Mouse (Mus musculus) limb, embryonic 12.5 days (tissue): ENCODE measurements at regions not wholly inside any gene's neighbourhood (a gene's known extent, or its start where the extent isn't known, plus 50 kb on each side); places are given as distances from the start of the nearest gene placed in this dataset.

ENCODE experiments used
- ATAC-seq: fragments of 200-750 bp; cut with Nextera tagmentation; 2 replicates; pipeline ENCODE4 v1.8.0; 2017; ENCODE audit warnings: low read depth, moderate TSS enrichment; ENCODE audit not compliant: insufficient number of reproducible peaks, insufficient read depth, low FRiP score, low TSS enrichment
- H3K27ac ChIP-seq: fragments of 300-500 bp; sonication (generic); 2 replicates; pipeline ENCODE4 v1.5.1; 2016; ENCODE audit warnings: mild to moderate bottlenecking, moderate library complexity
- H3K27me3 ChIP-seq: fragments of 300-500 bp; sonication (generic); 2 replicates; pipeline ENCODE4 v1.6.1; 2016; ENCODE audit warnings: mild to moderate bottlenecking, moderate library complexity
- H3K36me3 ChIP-seq: fragments of 300-500 bp; sonication (generic); 2 replicates; pipeline ENCODE4 v1.6.1; 2016; ENCODE audit warnings: mild to moderate bottlenecking, moderate library complexity
- H3K4me1 ChIP-seq: fragments of 300-500 bp; sonication (generic); replicated peaks from 2 replicates; pipeline ENCODE4 v1.6.1; 2016
- H3K4me2 ChIP-seq: fragments of 300-500 bp; sonication (generic); 2 replicates; pipeline ENCODE4 v1.6.1; 2016; ENCODE audit warnings: mild to moderate bottlenecking, moderate library complexity
- H3K4me3 ChIP-seq: fragments of 300-500 bp; sonication (generic); replicated peaks from 2 replicates; pipeline ENCODE4 v1.5.1; 2016; ENCODE audit warnings: mild to moderate bottlenecking
- H3K9ac ChIP-seq: fragments of 300-500 bp; sonication (generic); replicated peaks from 2 replicates; pipeline ENCODE4 v1.6.1; 2016; ENCODE audit warnings: mild to moderate bottlenecking, moderate library complexity
- H3K9me3 ChIP-seq: fragments of 300-500 bp; sonication (generic); 2 replicates; pipeline ENCODE4 v1.6.1; 2016; ENCODE audit warnings: mild to moderate bottlenecking, moderate library complexity
- WGBS: fragments of 180-500 bp; shearing (Covaris S2); methylation state at CpG from one replicate; pipeline ENCODE4 v1.1.7; 2016; 5-methylcytosine and 5-hydroxymethylcytosine counted together

DNA sequence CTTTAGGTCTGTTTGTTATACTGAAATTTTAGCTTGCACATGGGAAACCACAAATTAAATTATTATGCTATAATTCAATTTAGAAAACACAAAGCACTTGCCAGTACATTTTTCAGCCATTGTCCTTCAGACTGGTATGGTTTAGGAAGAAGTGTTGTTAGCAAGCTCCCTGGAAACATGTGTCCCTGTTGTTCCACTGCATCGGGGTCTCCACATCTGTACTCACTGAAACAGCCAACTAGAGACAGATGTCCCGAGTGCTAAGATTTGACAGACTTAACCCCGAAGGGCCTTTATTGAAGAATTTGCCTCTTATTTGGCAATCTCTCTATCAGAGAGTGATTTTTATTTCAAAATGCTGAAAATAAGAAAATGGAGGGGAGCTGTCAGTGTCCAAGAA is 362.6 kb downstream of the Rfpl4b start:
- H3K9ac ChIP-seq, result no peak overlapping the region
- H3K36me3 ChIP-seq, result no peaks in the 10 kb centered on the region
- no peak overlapping the region for H3K4me2 ChIP-seq
- H3K27ac ChIP-seq, result no peak overlapping the region
- 13% methylated on average over 3 of the region's 3 CpGs for WGBS
- 0 out of 2 replicates have a peak, but pooled peaks cover 4% of the 10 kb centered on the region for H3K4me1 ChIP-seq
- H3K27me3 ChIP-seq, result no peaks in the 10 kb centered on the region
- no peak for ATAC-seq
- no peak overlapping the region for H3K4me3 ChIP-seq
- no peaks in the 10 kb centered on the region for H3K9me3 ChIP-seq

DNA sequence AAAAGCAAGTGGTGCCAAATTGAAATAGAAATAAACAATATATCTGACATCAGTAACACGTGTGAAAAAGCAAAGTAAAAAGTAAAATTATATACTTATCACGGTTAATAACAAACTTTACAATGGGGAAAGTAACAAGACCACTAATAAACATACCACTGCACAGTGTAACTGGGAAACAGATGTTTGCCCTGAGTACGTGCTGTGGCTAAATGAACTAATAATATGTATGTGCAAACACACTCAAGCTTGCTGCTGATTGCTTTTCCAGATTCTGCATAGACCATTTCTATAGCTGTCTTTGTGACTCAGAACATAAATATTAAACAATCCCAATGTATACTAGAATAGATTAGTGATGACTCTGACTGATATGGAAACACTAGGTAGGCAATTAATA is 363.2 kb downstream of the Rfpl4b start:
- Histone ChIP-seq H3K4me1 (0 out of 2 replicates have a peak, but pooled peaks cover 4% of the 10 kb centered on the region), H3K4me2 (no peak overlapping the region), H3K36me3 (no peaks in the 10 kb centered on the region), H3K27me3 (no peaks in the 10 kb centered on the region), H3K9ac (no peak overlapping the region), H3K9me3 (no peaks in the 10 kb centered on the region), H3K27ac (no peak overlapping the region), H3K4me3 (no peak overlapping the region)
- 23% methylated on average over 3 of the region's 3 CpGs for WGBS
- peak; percentile 75; the same call in 1 of the 2 replicates for ATAC-seq

DNA sequence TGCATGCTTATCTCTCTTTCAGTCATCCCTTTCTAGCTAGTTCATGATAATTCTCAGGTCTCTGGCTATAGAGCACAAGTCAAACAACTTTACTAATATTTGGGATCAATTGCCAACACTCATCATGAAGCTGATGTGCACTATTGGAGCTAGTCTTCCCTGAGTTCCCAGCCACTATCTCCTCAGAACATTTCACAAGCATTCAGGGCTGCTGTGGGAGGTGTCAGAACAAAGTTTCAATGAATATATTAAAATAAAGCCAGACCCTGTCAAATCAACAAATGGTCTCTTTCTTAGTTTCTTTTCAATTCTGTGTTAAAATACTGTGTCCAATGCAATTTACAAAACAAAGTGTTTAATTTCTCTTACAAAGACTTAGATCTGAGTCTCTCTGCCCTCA is 364.8 kb downstream of the Rfpl4b start:
- Histone ChIP-seq H3K4me3 (no peak overlapping the region), H3K27ac (no peak overlapping the region), H3K9me3 (no peaks in the 10 kb centered on the region), H3K9ac (no peak overlapping the region), H3K4me2 (no peak overlapping the region), H3K4me1 (0 out of 2 replicates have a peak, but pooled peaks cover 4% of the 10 kb centered on the region), H3K27me3 (no peaks in the 10 kb centered on the region), H3K36me3 (no peaks in the 10 kb centered on the region)
- ATAC-seq, result no peak

DNA sequence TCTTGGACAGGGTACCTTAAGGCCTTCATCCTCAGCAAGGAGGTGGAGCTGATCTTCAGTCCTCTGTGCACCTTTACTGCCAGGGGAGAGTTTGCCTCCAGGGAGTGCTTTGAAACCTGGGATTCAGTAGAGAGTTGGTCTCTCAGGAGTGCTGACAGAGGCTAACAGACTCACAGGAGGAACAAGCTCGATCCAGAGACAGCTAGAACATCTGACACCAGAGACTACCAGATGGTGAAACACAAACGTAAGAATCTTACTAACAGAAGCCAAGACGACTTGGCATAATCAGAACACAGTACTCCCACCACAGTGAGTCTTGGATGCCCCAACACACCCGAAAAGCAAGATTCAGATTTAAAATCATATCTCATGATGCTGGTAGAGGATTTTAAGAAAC is 372.3 kb downstream of the Rfpl4b start:
- Histone ChIP-seq H3K27me3 (no peaks in the 10 kb centered on the region), H3K4me3 (no peak overlapping the region), H3K9me3 (no peaks in the 10 kb centered on the region; the same call in 1 of the 2 replicates), H3K4me2 (no peak overlapping the region), H3K36me3 (no peaks in the 10 kb centered on the region), H3K4me1 (peaks cover 4% of the 10 kb centered on the region), H3K9ac (no peak overlapping the region), H3K27ac (no peak overlapping the region)
- ATAC-seq, result no peak
- 88% methylated on average over 4 of the region's 4 CpGs for WGBS

DNA sequence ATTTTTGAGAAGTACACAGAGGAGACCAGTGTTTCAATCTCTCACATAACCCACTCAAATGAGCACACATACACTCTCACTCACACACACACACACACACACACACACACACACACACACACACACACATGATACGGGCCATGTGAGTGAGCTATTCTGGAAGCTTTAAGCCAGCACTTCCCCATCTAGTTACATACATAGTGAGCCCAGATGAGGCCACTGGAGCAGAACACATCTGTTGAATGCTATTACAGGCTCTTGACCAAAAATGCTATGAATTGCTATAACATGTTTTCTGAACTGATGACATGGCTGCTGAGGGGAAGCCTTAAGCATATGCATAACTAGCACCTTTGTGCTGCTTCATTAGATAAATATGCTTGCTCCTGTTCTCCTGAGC is 373.9 kb downstream of the Rfpl4b start:
- Histone ChIP-seq H3K9me3 (no peaks in the 10 kb centered on the region; the same call in 1 of the 2 replicates), H3K27ac (peak overlapping the region; percentile 76), H3K9ac (no peak overlapping the region), H3K36me3 (no peaks in the 10 kb centered on the region), H3K27me3 (no peaks in the 10 kb centered on the region), H3K4me3 (no peak overlapping the region), H3K4me2 (no peak overlapping the region), H3K4me1 (peaks cover 4% of the 10 kb centered on the region)
- 78% methylated on average over 1 of the region's 1 CpGs for WGBS
- no peak for ATAC-seq

DNA sequence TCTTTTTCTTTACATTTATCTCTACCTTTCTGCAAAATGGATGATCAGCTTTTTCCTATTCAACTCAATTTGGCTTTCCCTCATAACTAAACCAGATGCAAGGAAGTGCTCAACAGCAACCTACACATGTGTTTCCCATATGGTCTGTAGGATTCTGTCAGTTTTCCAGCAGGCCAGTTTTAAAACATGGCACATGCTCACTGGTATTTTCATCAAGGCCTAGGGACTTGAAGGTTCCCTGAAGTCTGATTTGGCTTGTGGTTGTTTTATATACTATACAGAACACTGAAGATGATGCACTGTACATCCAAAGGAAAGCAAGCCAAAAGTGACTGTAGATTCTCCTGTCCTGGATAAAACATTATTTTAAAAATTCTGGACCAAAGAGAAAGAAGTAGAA is 374.3 kb downstream of the Rfpl4b start:
- no peak overlapping the region for H3K9ac ChIP-seq
- peaks cover 4% of the 10 kb centered on the region for H3K4me1 ChIP-seq
- peak overlapping the region; percentile 76; the same call in 1 of the 2 replicates for H3K27ac ChIP-seq
- H3K36me3 ChIP-seq, result no peaks in the 10 kb centered on the region
- no peaks in the 10 kb centered on the region for H3K27me3 ChIP-seq
- no peak for ATAC-seq
- H3K4me2 ChIP-seq, result no peak overlapping the region
- no peak overlapping the region for H3K4me3 ChIP-seq
- H3K9me3 ChIP-seq, result no peaks in the 10 kb centered on the region; the same call in 1 of the 2 replicates

DNA sequence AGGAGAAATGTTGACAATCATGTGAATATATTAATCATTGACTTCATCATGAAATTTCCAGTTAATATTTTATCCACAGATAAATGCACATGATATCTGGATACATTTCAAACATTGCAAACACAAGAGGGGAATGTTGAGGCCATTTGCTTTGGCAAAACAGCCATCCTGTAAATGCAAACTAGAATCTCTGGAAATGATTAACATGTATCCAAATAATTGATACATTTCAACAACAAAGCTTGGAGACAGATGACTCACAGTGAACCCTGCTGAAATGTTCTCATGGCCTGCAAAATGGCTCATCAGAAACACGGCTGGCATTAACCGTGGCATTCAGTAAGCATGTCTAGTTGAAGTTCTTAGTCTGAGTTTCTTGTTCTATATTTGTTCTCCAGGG is 382.3 kb downstream of the Rfpl4b start:
- Histone ChIP-seq H3K27me3 (no peaks in the 10 kb centered on the region), H3K4me2 (no peak overlapping the region), H3K27ac (no peak overlapping the region), H3K4me1 (no peaks in the 10 kb centered on the region), H3K9ac (no peak overlapping the region), H3K4me3 (no peak overlapping the region), H3K9me3 (0 out of 2 replicates have a peak, but pooled peaks cover 3% of the 10 kb centered on the region), H3K36me3 (no peaks in the 10 kb centered on the region)
- ATAC-seq, result no peak
- 94% methylated on average over 2 of the region's 2 CpGs for WGBS

DNA sequence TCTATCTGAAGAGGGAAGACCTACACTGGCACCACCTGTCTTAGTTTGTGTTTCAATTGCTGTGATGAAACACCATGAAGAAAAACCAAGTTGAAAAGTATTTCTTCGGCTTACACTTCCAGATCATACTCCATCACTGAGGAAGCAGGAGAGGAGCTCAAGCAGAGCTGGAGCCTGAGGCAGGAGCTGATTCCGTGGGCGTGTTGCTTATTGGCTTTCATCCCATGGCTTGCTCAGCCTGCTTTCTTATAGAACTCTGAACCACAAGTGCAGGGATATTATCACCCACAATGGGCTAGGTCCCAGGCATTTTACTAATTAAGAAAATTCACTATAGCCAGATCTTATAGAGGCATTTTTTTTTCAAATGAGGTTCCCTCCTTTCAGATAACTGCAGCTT is 384.7 kb downstream of the Rfpl4b start:
- Histone ChIP-seq H3K36me3 (no peaks in the 10 kb centered on the region), H3K9me3 (0 out of 2 replicates have a peak, but pooled peaks cover 7% of the 10 kb centered on the region), H3K4me1 (no peaks in the 10 kb centered on the region), H3K4me2 (no peak overlapping the region), H3K27me3 (no peaks in the 10 kb centered on the region), H3K9ac (no peak overlapping the region), H3K4me3 (no peak overlapping the region), H3K27ac (no peak overlapping the region)
- 87% methylated on average over 3 of the region's 3 CpGs for WGBS
- no peak for ATAC-seq

DNA sequence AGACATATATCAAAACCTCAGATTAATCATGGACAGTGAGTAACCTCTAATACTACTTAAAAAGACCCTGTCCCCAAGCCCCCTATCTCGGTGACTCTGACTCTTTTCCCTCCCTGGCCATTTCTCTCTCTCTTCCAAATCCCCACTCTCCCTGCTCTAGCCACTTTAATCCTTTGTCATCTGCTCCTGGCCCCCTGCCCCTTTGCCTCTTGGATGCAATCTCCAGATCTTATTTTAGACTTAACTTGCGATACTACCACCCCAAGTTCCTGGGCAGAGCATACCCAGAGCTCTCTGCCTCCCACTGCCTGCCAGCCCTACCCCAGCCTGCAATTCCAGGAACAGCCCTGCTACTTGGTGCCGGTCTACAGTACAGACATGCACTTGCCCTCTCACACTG is 400.0 kb downstream of the Rfpl4b start:
- no peak for ATAC-seq
- no peak overlapping the region for H3K9ac ChIP-seq
- no peaks in the 10 kb centered on the region for H3K27me3 ChIP-seq
- no peaks in the 10 kb centered on the region for H3K9me3 ChIP-seq
- H3K36me3 ChIP-seq, result no peaks in the 10 kb centered on the region
- H3K27ac ChIP-seq, result no peak overlapping the region
- no peaks in the 10 kb centered on the region for H3K4me1 ChIP-seq
- no peak overlapping the region for H3K4me2 ChIP-seq
- no peak overlapping the region for H3K4me3 ChIP-seq
- 88% methylated on average over 3 of the region's 3 CpGs for WGBS

DNA sequence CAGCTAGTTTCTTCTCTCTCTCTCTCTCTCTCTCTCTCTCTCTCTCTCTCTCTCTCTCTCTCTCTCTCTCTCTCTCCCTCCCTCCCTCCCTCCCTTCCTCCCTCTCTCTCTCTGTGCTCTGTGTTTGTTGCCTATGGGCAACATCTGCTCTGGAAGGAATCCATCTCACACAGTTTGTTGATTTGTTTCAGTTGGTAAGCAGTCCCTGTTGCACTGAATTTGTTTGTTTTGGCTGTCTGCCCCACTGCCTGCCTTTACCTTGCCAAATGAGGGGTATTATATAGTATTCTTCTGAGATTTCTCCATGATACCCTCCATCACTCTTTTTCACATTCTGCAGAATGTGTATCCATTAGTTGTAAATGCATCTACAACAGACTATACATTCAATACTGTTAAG is 401.8 kb downstream of the Rfpl4b start:
- Histone ChIP-seq H3K4me2 (no peak overlapping the region), H3K36me3 (no peaks in the 10 kb centered on the region), H3K9me3 (no peaks in the 10 kb centered on the region), H3K4me3 (no peak overlapping the region), H3K4me1 (no peaks in the 10 kb centered on the region), H3K27me3 (no peaks in the 10 kb centered on the region), H3K9ac (no peak overlapping the region), H3K27ac (no peak overlapping the region)
- ATAC-seq, result no peak

DNA sequence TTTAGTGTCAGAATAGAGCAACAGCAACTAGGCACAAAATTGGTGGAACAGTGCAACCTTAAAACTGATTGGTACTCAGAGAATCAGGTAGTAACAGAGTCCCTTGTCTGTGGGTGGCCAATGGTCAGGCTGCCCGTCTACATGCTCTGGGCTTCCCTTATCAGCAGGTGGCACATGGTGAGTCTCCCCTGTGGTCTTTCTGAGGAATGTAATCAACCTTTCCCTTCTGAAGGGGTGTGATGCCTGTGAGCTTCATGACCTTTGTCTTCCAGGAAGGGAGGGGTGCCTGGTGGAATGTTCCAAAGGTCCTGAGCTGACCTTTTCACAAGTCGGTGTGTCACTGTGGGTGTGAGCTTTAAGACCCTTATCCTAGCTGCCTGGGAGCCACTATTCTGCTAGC is 438.4 kb downstream of the Rfpl4b start:
- Histone ChIP-seq H3K9ac (no peak overlapping the region), H3K4me3 (no peak overlapping the region), H3K36me3 (no peaks in the 10 kb centered on the region), H3K9me3 (no peaks in the 10 kb centered on the region), H3K27ac (no peak overlapping the region), H3K4me2 (no peak overlapping the region), H3K4me1 (no peaks in the 10 kb centered on the region), H3K27me3 (no peaks in the 10 kb centered on the region)
- WGBS, result 62% methylated on average over 2 of the region's 2 CpGs
- ATAC-seq, result no peak

DNA sequence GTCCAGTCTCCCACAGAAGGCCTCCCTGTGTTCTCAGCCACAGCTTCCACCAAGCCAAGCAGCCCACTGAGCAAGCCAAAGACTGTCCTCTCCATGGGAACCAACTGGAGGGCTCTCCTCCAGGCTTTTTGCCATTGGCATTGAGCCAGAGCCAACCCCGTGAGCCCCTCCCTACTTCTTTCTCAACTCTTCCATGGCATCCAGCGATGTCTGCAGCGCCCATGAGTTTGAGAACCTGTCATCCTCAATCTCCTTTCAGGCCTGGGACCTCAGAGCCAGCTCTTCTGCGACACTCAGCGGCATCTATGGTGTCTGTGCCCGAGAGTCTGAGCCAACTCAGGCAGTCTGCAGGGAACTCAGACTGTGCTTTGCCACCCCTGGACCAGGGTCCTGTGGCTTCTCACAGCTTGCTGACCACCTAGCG is 439.7 kb downstream of the Rfpl4b start:
- Histone ChIP-seq H3K9ac (no peak overlapping the region), H3K4me3 (no peak overlapping the region), H3K4me1 (no peaks in the 10 kb centered on the region), H3K36me3 (no peaks in the 10 kb centered on the region), H3K9me3 (no peaks in the 10 kb centered on the region), H3K27ac (no peak overlapping the region), H3K4me2 (no peak overlapping the region), H3K27me3 (no peaks in the 10 kb centered on the region)
- 88% methylated on average over 7 of the region's 7 CpGs for WGBS
- no peak for ATAC-seq
